Mouse (Mus musculus) lung, postnatal 0 days (tissue): Measurements from ENCODE around the gene Olfr1477.
"Not testable (repeated sequence)": the region's sequence is repeated elsewhere in the genome, so short reads cannot be mapped to it uniquely, and the experiment has no call there.

Source experiments
- CTCF ChIP-seq: IDR thresholded peaks from 2 replicates; pipeline ENCODE4 v1.5.1; 2016; ENCODE audit warnings: antibody characterized with exemption, mild to moderate bottlenecking
- EP300 ChIP-seq: IDR thresholded peaks from 2 replicates; pipeline ENCODE4 v1.6.1; 2016; ENCODE audit warnings: antibody characterized with exemption, mild to moderate bottlenecking, control low read depth

GRCm38 (mm10) chr19:13469265-13469664 lies 31.1 kb upstream of the Olfr1477 start, which contains the start of gene Olfr1474:
- not testable (repeated sequence) for TF ChIP-seq CTCF, EP300
